Mouse (Mus musculus): ENCODE results near the gene Gm16253.
A peak's percentile ranks its signal among the peaks of the same experiment; 100 is the strongest.

The Gm16253 gene

DNA sequence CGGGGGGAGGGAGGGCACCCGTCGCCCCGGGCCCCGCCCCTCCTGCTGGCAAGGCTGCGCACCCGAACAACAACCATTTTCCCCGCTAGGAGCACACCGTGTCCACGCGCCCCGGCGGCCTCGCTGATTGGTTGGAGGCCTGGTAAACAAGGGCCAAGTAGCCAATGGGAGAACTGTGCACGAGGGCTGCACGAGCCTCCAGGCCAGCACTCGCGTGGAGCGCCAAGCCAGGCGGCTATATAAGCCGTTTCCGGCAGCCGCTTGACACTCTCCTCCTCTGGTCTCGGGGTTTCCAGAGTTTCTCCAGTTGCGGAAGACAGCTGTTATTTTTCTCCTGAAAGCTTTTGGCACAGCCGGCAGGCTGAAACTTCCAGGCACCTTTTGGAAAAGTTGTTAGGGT, 19.1 kb upstream of the Gm16253 start, which contains the start of gene Txnip:
Txnip (plus strand) TSS at position 264 of the 400 bp plus-strand sequence.
- peak; percentile 94 to 95 for DNase-seq (ENCODE audit: low spot score in 2 of 2)

- no peak for DNase-seq (ENCODE audit: low spot score in 2 of 2)
These were observed 18.6 kb upstream of the Gm16253 start for GRCm38 (mm10) chr3:96558159-96558558.

DNA sequence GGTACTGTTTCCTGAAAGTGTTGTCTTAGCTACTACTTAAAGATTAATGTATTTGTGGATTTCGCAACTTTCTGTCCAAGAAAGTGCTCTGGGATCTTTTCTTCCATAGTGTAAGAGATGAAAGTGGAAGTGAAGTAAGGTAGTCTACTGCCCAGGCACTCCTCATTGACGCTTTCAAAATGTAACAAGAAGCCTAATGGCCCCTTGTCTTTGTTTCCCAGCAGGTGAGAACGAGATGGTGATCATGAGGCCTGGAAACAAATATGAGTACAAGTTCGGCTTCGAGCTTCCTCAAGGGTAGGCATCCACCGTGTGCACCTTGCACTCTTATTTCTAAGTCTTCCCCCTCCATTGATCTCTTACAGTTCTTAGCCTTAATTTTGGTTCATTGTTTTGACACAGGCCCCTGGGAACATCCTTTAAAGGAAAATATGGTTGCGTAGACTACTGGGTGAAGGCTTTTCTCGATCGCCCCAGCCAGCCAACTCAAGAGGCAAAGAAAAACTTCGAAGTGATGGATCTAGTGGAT, 18.1 kb upstream of the Gm16253 start:
- DNase-seq (ENCODE audit: low spot score in 2 of 2) = no peak

DNA sequence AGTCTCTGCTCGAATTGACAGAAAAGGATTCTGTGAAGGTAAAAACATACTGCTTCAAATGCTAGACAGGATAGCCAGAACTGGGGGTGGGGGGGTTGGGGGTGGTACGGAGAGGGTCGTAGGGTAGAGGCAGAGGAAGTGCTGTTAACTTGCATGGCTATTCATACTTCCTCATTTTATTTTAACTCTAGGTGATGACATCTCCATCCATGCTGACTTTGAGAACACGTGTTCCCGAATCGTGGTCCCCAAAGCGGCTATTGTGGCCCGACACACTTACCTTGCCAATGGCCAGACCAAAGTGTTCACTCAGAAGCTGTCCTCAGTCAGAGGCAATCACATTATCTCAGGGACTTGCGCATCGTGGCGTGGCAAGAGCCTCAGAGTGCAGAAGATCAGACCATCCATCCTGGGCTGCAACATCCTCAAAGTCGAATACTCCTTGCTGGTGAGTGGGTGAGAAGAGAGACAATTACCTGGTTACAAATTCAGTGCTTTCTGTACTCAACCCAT, 17.3 kb upstream of the Gm16253 start:
- DNase-seq (ENCODE audit: low spot score in 2 of 2) = no peak

GRCm38 (mm10) chr3:96559911-96560850, 16.6 kb upstream of the Gm16253 start:
- DNase-seq (ENCODE audit: low spot score in 2 of 2) = no peak

DNA sequence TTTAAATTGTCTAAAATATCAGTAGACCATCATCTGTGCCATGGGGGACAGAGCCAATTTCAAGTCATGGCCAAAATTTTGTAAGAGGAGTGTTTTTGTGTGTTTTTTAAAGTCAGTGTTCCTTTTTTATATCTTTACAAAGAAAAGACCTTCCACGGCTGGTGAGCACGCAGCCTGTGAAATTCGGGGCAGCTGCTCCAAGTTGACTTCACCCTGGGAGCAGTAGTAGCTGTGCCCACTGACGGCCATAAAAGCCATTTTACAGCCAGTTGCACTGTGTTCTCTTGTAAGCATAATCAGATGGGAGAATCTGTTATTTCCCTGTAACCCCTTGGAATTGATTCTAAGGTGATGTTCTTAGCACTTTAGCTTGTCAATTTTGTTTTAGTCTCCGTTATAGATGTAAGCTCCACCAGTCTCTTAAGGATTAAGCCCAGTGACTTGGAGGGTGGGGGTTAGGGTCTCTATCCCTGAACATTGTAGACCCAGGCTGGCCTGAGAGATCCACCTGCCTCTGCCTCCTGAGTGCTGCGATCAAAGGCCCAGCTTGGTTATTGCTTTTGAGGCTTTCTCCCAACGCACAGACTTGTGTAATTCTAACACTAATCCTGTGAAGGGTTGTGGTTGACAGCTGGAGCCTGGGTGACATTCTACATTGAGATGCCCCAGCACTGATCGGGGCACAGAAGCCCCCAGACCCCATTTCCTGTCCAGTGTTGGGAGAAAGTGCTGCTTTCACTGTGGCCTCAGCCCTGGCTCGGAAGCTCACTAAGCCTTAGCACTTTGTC, 15.7 kb upstream of the Gm16253 start:
- no peak for DNase-seq (ENCODE audit: low spot score in 2 of 2)

- DNase-seq (ENCODE audit: low spot score in 2 of 2) = no peak
These were observed 14.7 kb upstream of the Gm16253 start for GRCm38 (mm10) chr3:96561946-96562681.

DNA sequence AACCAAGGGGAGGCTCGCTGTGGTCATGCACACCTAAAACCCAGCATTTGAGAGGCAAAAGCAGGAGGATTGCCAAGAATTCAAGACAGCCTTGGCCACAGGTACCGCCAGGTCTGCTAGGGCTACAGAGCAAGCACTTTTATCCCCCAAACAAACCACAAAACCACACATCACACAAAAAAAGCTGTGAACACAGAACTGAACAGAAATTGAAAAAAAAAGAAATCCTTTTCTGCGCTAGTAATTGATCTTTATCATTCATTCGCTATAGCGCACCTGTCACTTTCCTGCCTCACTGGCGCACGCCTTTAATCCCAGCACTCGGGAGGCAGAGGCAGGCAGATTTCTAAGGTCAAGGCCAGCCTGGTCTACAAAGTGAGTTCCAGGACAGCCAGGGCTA, 13.5 kb upstream of the Gm16253 start:
- DNase-seq (ENCODE audit: low spot score in 2 of 2) = no peak

DNA sequence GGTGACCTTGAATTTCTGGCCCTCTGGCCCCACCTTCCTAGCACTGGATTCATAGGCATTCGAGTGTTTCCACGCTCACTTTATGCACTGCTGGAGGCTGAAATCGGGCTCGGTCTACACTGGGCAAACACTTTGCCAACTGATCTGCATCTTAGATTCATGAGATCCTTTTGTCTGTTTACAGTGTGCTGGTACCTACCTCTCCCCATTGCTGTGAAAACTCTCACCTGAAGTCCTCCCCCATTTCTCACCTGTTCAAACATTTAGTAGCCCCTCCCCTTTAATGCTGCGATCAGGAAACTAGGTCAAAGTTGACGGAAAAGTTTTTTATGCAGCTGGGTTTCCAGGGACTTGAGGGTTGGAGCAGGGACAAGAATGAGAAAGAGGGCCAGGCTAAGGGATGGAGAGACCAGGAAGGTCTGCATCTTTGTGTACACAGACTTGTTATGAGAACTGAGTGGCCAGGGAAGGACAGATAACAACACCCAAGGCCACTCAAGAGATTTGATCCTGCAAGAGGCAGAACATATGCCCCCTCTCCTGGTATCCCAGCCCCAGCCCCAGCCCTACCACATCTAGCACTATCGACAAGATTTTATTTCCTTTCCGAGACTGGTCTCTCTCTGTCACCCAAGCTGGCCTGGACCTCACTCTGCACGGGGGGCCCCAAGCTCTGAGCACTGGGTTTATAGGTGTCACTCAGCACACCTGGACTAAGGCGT, 12.7 kb upstream of the Gm16253 start:
- no peak for DNase-seq (ENCODE audit: low spot score in 2 of 2)

- DNase-seq (ENCODE audit: low spot score in 2 of 2) = no peak
These were observed 12.2 kb upstream of the Gm16253 start for GRCm38 (mm10) chr3:96564633-96565032.

DNA sequence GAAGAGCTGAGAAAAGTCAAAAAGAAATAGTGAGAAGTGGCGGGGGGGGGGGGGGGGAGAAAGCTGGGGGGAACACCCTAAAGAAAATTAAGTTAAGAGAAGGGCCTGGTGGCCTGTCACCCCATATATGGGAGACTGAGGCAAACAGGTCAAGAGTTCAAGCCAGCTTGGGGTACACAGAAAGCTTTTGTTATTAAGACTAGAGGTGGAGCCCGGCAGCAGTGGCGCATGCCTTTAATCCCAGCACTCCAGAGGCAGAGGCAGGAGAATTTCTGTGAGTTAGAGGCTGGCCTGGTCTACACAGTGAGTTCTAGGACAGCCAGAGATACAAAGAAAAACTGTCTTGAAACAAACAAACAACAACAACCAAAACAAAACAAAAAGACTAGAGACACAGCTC, 11.7 kb upstream of the Gm16253 start:
- no peak for DNase-seq (ENCODE audit: low spot score in 2 of 2)

GRCm38 (mm10) chr3:96566661-96567450, 9.9 kb upstream of the Gm16253 start:
- no peak for DNase-seq (ENCODE audit: low spot score in 2 of 2)

- DNase-seq (ENCODE audit: low spot score in 2 of 2) = no peak
These were observed 8.2 kb upstream of the Gm16253 start for GRCm38 (mm10) chr3:96568605-96569004.

GRCm38 (mm10) chr3:96569506-96569905, 7.3 kb upstream of the Gm16253 start:
- DNase-seq (ENCODE audit: low spot score in 2 of 2) = no peak

GRCm38 (mm10) chr3:96569966-96570605, 6.7 kb upstream of the Gm16253 start:
- no peak for DNase-seq (ENCODE audit: low spot score in 2 of 2)

- no peak for DNase-seq (ENCODE audit: low spot score in 2 of 2)
These were observed 6.1 kb upstream of the Gm16253 start for GRCm38 (mm10) chr3:96570643-96571042.

GRCm38 (mm10) chr3:96571336-96571735, 5.4 kb upstream of the Gm16253 start:
- DNase-seq (ENCODE audit: low spot score in 2 of 2) = no peak

DNA sequence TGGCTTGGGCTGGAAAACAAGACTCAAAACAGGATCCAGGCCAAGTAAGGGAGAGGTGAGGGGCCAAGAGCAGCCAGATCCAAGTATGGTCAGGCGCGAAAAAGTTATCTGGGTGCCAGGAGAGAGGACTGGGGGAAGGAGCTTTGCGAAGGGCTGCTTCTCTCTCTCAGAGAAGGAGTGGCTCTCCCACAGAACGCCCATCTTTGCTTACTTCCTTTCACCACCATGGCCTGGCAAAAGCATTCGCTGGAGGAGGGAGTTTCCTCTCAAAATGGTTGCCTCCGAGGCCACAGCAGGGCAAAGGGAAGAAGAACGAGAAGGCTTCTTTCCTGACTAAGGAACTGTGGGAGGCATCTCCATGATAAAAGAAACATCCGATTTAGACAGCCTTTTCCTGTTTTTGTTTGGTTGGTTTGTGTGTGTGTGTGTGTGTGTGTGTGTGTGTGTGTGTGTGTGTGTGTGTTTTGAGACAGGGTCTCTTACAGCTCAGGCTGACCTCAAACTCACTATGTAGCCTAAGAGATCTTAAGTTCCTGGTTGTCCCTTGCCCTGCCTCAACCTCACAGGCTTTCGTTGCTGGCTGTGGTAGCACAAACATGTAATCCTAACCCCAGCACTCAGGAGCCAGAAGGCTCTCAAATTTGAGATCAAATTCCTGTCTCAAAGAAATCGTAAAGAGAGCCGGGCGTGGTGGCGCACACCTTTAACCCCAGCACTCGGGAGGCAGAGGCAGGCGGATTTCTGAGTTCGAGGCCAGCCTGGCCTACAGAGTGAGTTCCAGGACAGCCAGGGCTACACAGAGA, 4.7 kb upstream of the Gm16253 start:
- no peak for DNase-seq (ENCODE audit: low spot score in 2 of 2)

Data from right cerebral cortex, postnatal 36 days (tissue).